Mouse (Mus musculus) right cerebral cortex, postnatal 36 days (tissue): ENCODE results near the gene Rock2.

Experiments used
- DNase-seq, 2 experiments: peaks; one replicate each; pipeline ENCODE4 v3.0.0; 2022; ENCODE audit warnings: low spot score in 2 of 2, mixed read lengths in 1 of 2

Gene Rock2

DNA sequence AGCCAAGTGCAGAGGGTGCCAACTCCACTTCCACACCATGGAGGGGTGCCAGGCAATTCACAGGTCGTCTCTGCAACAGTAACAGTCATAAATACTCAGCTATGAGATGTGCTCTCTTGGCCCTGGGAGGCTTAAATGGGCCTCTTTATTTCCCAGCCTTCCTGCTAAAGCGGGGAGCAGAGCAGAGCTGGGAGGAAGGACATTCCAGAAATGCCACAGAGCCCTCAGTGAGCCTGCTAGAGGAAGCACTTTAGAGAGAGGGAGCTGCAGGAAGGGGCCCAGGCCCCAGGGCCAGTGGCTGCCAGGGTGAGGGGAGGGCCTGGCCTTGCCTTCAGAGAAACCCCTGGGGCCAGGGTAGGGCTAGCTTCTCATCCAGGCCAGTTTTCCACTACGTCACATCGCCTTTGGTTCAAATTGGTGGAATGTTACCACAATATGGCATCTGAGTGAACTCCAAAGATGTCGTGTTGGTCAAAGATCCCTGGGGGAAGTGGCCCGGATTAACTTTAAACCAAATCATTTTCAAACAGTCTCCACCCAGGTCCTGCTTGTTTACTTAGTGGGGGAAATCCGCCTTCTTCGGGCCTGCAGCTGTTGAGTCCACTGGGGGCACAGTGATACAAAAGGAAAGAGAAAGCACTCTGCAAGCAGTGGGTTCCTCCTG is 24.2 kb upstream of the Rock2 start:
- no peak for DNase-seq

DNA sequence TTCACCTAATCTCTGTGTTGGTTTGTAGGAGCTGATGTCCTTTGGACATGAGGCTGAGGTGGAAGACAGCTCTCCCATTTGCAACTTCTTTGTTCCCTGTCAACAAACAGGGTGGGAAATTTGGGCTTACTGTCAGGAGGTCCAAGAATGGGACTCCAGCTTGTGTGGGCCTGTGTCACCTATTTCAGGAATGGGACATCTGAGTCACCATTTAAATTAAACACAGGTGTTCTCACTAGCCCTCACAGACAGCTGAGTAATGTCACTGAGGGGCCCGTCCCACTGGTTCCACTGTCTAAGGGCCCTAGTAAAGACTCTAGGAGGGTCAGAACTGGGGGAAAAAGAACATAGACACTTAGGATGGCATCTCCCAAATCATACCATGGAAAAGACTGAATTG is 22.7 kb upstream of the Rock2 start:
- no peak for DNase-seq

- DNase-seq = no peak
Measured at GRCm38 (mm10) chr12:16872926-16873464, 21.7 kb upstream of the Rock2 start.

- no peak for DNase-seq
Measured at GRCm38 (mm10) chr12:16873549-16873948, 21.1 kb upstream of the Rock2 start.

DNA sequence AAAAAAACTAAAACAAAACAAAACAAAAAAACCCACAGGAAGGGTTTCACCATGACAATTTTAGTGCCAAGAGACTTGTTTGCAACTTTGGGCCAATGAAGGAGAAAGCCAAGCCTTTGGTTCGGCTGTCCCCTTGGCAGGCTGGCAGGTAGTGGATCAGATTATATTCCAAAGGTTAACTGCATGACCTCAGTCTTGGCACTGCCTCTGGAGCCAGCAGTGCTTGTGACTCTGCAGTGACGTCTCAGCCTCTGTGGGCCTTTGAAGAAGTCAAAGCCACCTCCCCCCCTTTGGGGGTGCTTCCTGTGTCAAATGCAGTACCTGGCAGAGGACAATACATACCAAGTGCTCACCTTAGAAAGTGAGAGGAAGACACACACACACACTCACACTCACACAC is 20.6 kb upstream of the Rock2 start:
- DNase-seq = no peak

- no peak for DNase-seq
Measured at GRCm38 (mm10) chr12:16875269-16875668, 19.4 kb upstream of the Rock2 start.

GRCm38 (mm10) chr12:16875678-16876077 is 19.0 kb upstream of the Rock2 start:
- no peak for DNase-seq

DNA sequence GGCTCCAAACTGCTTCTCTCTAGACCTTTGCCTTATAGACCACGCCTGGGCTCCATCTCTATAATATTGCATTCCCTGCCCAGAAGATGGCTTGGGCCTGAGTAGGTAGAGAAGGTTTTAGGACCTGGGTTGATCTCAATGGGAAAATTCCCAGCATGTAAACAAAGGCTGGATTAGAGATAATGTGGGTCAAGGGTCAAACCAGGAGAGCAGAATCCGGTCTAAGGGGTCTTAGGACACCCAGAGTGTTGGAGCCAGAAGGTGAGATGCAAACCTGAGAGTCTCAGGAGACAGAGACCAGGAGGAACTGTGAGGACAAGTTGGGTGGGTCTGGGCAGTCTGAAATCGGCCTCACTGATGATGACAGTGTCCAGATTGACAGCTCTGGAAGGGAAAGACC is 18.0 kb upstream of the Rock2 start:
- DNase-seq = no peak

GRCm38 (mm10) chr12:16877141-16877540 is 17.6 kb upstream of the Rock2 start:
- DNase-seq = no peak

DNA sequence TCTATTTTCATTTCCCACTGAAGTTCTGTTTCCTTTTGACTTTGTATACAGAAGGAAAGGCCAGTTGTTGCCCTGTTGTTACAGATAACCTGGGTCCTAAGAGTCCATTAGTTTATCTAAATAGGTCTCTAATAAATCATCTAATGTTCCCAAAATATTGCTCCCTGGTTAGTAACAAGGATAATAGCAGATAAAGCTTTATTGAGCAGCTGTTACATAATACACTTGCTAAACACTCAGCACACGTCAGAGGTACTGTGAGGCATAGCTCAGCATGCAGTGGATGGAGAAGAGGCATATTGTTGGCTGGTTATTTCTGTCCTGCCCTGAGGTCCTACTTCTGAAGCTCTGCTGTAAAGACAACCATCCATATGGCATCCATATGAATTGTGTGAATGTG is 17.0 kb upstream of the Rock2 start:
- DNase-seq = no peak

DNA sequence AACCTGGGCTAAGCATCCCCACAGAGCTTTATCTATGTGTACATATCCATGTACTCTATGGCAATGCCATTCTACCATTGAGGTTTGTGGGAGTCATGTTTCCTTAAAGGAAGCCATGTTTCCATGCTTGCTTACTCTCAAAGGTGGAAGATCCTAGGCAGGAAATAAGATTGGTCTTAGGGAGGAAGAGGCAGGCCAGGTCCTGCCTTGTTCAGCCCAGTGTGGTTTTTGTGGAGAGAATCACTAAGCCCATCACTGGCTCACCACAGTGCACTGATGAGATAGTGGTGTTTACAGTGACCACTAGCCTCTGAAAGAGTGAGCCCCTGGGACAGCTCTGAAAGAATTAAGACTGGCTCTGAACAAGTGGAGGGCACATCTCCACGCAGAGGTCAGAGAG is 15.3 kb upstream of the Rock2 start:
- no peak for DNase-seq

GRCm38 (mm10) chr12:16880077-16880476 is 14.6 kb upstream of the Rock2 start:
- DNase-seq = no peak

GRCm38 (mm10) chr12:16882442-16882841 is 12.3 kb upstream of the Rock2 start:
- no peak for DNase-seq

GRCm38 (mm10) chr12:16883111-16883510 is 11.6 kb upstream of the Rock2 start:
- DNase-seq = no peak

GRCm38 (mm10) chr12:16884534-16884933 is 10.2 kb upstream of the Rock2 start:
- DNase-seq = no peak

DNA sequence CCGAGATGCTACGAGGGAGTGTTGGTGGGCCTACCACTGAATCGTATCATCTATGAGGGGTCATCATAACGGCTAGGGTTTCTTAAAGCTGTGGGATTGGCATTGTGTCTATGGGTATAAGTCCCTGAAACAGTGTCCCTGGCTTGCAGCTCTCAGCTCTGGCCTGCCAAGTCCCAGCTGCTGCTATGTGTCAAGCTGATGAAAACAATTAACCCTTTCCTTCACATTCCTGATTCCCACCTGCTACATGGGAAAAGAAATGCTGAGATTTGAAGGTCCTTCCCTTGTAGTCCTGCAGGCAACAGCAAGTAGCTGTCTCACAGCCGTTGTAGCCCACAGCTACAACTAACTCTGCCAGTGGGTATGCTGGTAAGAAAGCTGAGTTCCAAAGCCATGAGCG is 8.3 kb upstream of the Rock2 start:
- DNase-seq = no peak

DNA sequence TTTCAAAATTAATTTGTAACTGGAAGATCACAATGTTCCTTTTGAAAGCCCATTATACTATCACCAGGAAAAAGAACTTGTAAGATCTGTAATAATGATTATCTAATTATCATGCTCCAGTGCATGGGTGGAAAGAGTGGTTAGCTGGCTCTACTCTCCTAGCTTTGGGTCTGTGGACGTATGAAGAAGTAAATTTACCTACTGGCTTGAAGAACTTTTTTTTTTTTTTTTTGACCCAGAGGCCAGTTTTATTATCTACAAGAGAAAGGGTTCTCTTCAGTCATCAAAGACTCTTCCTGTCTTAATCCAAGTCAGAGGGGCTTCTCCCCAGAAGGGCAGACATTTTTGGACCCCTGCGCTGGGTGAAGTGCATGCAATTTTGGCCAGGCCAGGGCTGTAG is 1.7 kb upstream of the Rock2 start:
- no peak for DNase-seq

DNA sequence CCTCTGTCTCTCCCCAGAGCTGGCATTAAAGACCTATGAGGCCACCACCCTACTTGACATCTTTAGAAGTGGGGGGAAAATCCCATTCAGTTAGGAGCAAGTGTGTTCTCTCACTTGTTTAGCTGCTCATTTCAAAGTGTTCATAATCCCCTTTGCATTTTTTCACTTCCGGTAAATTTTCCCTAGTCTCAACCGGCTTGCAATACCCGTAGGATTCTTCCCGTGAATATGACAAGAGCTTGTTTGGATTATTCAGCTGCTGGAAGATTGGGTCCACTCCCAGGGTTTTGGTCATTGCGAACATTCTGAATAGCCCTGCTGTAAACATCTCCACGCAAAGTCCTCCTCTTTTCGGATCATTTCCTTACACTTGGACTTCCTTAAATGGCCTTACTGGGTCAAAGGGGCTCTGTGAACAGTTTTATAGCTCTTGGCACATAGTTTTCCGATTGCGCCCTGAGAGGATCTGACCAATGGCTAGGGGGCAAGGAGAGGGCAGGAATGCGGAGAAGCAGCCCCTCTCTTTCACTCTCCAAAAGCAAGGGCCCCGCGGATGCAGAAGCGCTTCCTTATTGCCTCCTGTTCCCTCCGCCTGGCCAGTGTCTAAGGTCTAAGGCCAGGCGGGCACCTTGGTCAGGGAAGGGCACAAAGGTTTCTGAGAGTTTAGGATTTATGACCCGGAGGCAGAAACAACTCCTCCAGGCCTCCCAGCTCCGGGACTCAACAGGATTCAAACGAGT is 869 bp upstream of the Rock2 start:
- no peak for DNase-seq

- DNase-seq = no peak
Measured at GRCm38 (mm10) chr12:16895221-16895928, 680 bp downstream of the Rock2 start.

GRCm38 (mm10) chr12:16896073-16896789 is 1.5 kb downstream of the Rock2 start:
- DNase-seq = no peak

DNA sequence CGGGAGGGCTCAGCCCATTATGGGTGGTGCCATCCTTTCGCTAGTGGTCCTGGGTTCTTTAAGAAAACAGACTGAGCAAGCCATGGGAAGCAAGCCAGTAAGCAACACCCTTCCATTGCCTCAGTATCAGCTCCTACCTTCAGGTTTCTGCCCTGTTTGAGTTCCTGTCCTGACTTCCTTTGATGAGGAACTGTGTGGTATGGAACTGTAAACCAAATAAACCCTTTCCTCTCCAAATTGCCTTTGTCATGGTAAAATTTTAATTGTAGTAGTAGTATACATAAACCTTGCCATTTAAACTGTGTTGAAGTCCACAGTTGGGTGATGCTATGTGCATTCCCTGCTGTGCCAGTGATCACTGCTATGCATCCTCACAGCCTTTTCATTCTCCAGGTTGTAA is 2.5 kb downstream of the Rock2 start:
- DNase-seq = no peak

GRCm38 (mm10) chr12:16898221-16898620 is 3.5 kb downstream of the Rock2 start:
- DNase-seq = no peak
